Mouse (Mus musculus): ENCODE data around the gene Tuba4a. TPM values are rescaled to one million over a fixed set of nuclear protein-coding genes. Genes with fewer than 3 reads are reported as not detected.

Gene Tuba4a
- polyA plus RNA-seq, 1 experiment from 2014 or later, result 16.4 TPM

- H3K27me3 ChIP-seq (ENCODE audit: control insufficient read depth, insufficient read depth, low read length), result no peaks in the 10 kb centered on the region
- H3K4me2 ChIP-seq (ENCODE audit: low read depth, severe bottlenecking), result no peak overlapping the region
- H3K36me3 ChIP-seq (ENCODE audit: control insufficient read depth, insufficient read depth, low read length), result no peaks in the 10 kb centered on the region
- no peak overlapping the region for H3K4me3 ChIP-seq (ENCODE audit: low read depth, low read length)
- 75% methylated on average over 7 of the region's 7 CpGs for WGBS
- H3K9ac ChIP-seq (ENCODE audit: low read length), result no peak overlapping the region
- no peaks in the 10 kb centered on the region for H3K4me1 ChIP-seq (ENCODE audit: control insufficient read depth, insufficient read depth, low read length)
- H3K9me3 ChIP-seq (ENCODE audit: control insufficient read depth, low read length), result no peaks in the 10 kb centered on the region
- no peak overlapping the region for H3K27ac ChIP-seq (replicated peaks; ENCODE audit: low read depth, low read length)
- ATAC-seq (ENCODE audit: insufficient number of reproducible peaks, low FRiP score, low TSS enrichment, low read depth) (no peak), DNase-seq (ENCODE audit: low spot score) (no peak)
Observed at GRCm38 (mm10) chr1:75230335-75230994, 10.8 kb upstream of the Tuba4a start.

- no peak for ATAC-seq (ENCODE audit: insufficient number of reproducible peaks, low FRiP score, low TSS enrichment, low read depth)
- DNase-seq (ENCODE audit: low spot score), result no peak
- H3K36me3 ChIP-seq (ENCODE audit: control insufficient read depth, insufficient read depth, low read length), result no peaks in the 10 kb centered on the region
- no peak overlapping the region for H3K4me2 ChIP-seq (ENCODE audit: low read depth, severe bottlenecking)
- no peak overlapping the region for H3K4me3 ChIP-seq (ENCODE audit: low read depth, low read length)
- no peaks in the 10 kb centered on the region for H3K4me1 ChIP-seq (ENCODE audit: control insufficient read depth, insufficient read depth, low read length)
- H3K9me3 ChIP-seq (ENCODE audit: control insufficient read depth, low read length), result no peaks in the 10 kb centered on the region
- WGBS, result 70% methylated on average over 4 of the region's 4 CpGs
- H3K27me3 ChIP-seq (ENCODE audit: control insufficient read depth, insufficient read depth, low read length), result no peaks in the 10 kb centered on the region
- H3K9ac ChIP-seq (ENCODE audit: low read length), result no peak overlapping the region
- H3K27ac ChIP-seq (replicated peaks; ENCODE audit: low read depth, low read length), result no peak overlapping the region
Observed at GRCm38 (mm10) chr1:75229158-75229557, 9.5 kb upstream of the Tuba4a start.

GRCm38 (mm10) chr1:75227653-75228052 lies 8.0 kb upstream of the Tuba4a start:
- Histone ChIP-seq H3K9me3 (ENCODE audit: control insufficient read depth, low read length) (no peaks in the 10 kb centered on the region), H3K4me1 (ENCODE audit: control insufficient read depth, insufficient read depth, low read length) (no peaks in the 10 kb centered on the region), H3K9ac (ENCODE audit: low read length) (no peak overlapping the region), H3K4me3 (ENCODE audit: low read depth, low read length) (no peak overlapping the region), H3K36me3 (ENCODE audit: control insufficient read depth, insufficient read depth, low read length) (no peaks in the 10 kb centered on the region), H3K27me3 (ENCODE audit: control insufficient read depth, insufficient read depth, low read length) (no peaks in the 10 kb centered on the region), H3K4me2 (ENCODE audit: low read depth, severe bottlenecking) (no peak overlapping the region), H3K27ac (replicated peaks; ENCODE audit: low read depth, low read length) (no peak overlapping the region)
- 81% methylated on average over 1 of the region's 1 CpGs for WGBS
- DNase-seq (ENCODE audit: low spot score) (no peak), ATAC-seq (ENCODE audit: insufficient number of reproducible peaks, low FRiP score, low TSS enrichment, low read depth) (no peak)

- no peaks in the 10 kb centered on the region for H3K36me3 ChIP-seq (ENCODE audit: control insufficient read depth, insufficient read depth, low read length)
- WGBS, result 67% methylated on average over 2 of the region's 2 CpGs
- H3K9ac ChIP-seq (ENCODE audit: low read length), result no peak overlapping the region
- no peaks in the 10 kb centered on the region for H3K9me3 ChIP-seq (ENCODE audit: control insufficient read depth, low read length)
- H3K4me2 ChIP-seq (ENCODE audit: low read depth, severe bottlenecking), result no peak overlapping the region
- DNase-seq (ENCODE audit: low spot score), result no peak
- no peak overlapping the region for H3K27ac ChIP-seq (replicated peaks; ENCODE audit: low read depth, low read length)
- no peaks in the 10 kb centered on the region for H3K4me1 ChIP-seq (ENCODE audit: control insufficient read depth, insufficient read depth, low read length)
- H3K4me3 ChIP-seq (ENCODE audit: low read depth, low read length), result no peak overlapping the region
- ATAC-seq (ENCODE audit: insufficient number of reproducible peaks, low FRiP score, low TSS enrichment, low read depth), result no peak
- no peaks in the 10 kb centered on the region for H3K27me3 ChIP-seq (ENCODE audit: control insufficient read depth, insufficient read depth, low read length)
Observed at GRCm38 (mm10) chr1:75226138-75226537, 6.5 kb upstream of the Tuba4a start.

- no peak for DNase-seq (ENCODE audit: low spot score)
- no peak overlapping the region for H3K4me3 ChIP-seq (ENCODE audit: low read depth, low read length)
- H3K27ac ChIP-seq (replicated peaks; ENCODE audit: low read depth, low read length), result no peak overlapping the region
- H3K9ac ChIP-seq (ENCODE audit: low read length), result no peak overlapping the region
- H3K4me1 ChIP-seq (ENCODE audit: control insufficient read depth, insufficient read depth, low read length), result no peaks in the 10 kb centered on the region
- H3K27me3 ChIP-seq (ENCODE audit: control insufficient read depth, insufficient read depth, low read length), result peaks cover 7% of the 10 kb centered on the region
- H3K4me2 ChIP-seq (ENCODE audit: low read depth, severe bottlenecking), result no peak overlapping the region
- no peaks in the 10 kb centered on the region for H3K9me3 ChIP-seq (ENCODE audit: control insufficient read depth, low read length)
- no peak for ATAC-seq (ENCODE audit: insufficient number of reproducible peaks, low FRiP score, low TSS enrichment, low read depth)
- no peaks in the 10 kb centered on the region for H3K36me3 ChIP-seq (ENCODE audit: control insufficient read depth, insufficient read depth, low read length)
- WGBS, result 79% methylated on average over 3 of the region's 3 CpGs
Observed at GRCm38 (mm10) chr1:75225473-75225872, 5.8 kb upstream of the Tuba4a start.

- Histone ChIP-seq H3K27me3 (ENCODE audit: control insufficient read depth, insufficient read depth, low read length) (peaks cover 26% of the 10 kb centered on the region), H3K4me2 (ENCODE audit: low read depth, severe bottlenecking) (no peak overlapping the region), H3K4me1 (ENCODE audit: control insufficient read depth, insufficient read depth, low read length) (peaks cover 13% of the 10 kb centered on the region), H3K9me3 (ENCODE audit: control insufficient read depth, low read length) (no peaks in the 10 kb centered on the region), H3K4me3 (ENCODE audit: low read depth, low read length) (no peak overlapping the region), H3K9ac (ENCODE audit: low read length) (no peak overlapping the region), H3K27ac (replicated peaks; ENCODE audit: low read depth, low read length) (no peak overlapping the region), H3K36me3 (ENCODE audit: control insufficient read depth, insufficient read depth, low read length) (no peaks in the 10 kb centered on the region)
- WGBS, result 66% methylated on average over 6 of the region's 6 CpGs
- DNase-seq (ENCODE audit: low spot score), result no peak
- no peak for ATAC-seq (ENCODE audit: insufficient number of reproducible peaks, low FRiP score, low TSS enrichment, low read depth)
Observed at GRCm38 (mm10) chr1:75223532-75223931, 3.9 kb upstream of the Tuba4a start.

- DNase-seq (ENCODE audit: low spot score), result no peak
- Histone ChIP-seq H3K4me1 (ENCODE audit: control insufficient read depth, insufficient read depth, low read length) (peaks cover 16% of the 10 kb centered on the region), H3K27me3 (ENCODE audit: control insufficient read depth, insufficient read depth, low read length) (peaks cover 32% of the 10 kb centered on the region), H3K27ac (replicated peaks; ENCODE audit: low read depth, low read length) (no peak overlapping the region), H3K36me3 (ENCODE audit: control insufficient read depth, insufficient read depth, low read length) (no peaks in the 10 kb centered on the region), H3K9me3 (ENCODE audit: control insufficient read depth, low read length) (no peaks in the 10 kb centered on the region), H3K4me2 (ENCODE audit: low read depth, severe bottlenecking) (no peak overlapping the region), H3K9ac (ENCODE audit: low read length) (no peak overlapping the region), H3K4me3 (ENCODE audit: low read depth, low read length) (no peak overlapping the region)
- WGBS, result 85% methylated on average over 6 of the region's 6 CpGs
- no peak for ATAC-seq (ENCODE audit: insufficient number of reproducible peaks, low FRiP score, low TSS enrichment, low read depth)
Observed at GRCm38 (mm10) chr1:75222926-75223325, 3.3 kb upstream of the Tuba4a start.

- Histone ChIP-seq H3K36me3 (ENCODE audit: control insufficient read depth, insufficient read depth, low read length) (no peaks in the 10 kb centered on the region), H3K9me3 (ENCODE audit: control insufficient read depth, low read length) (no peaks in the 10 kb centered on the region), H3K27ac (replicated peaks; ENCODE audit: low read depth, low read length) (no peak overlapping the region), H3K4me2 (ENCODE audit: low read depth, severe bottlenecking) (no peak overlapping the region), H3K9ac (ENCODE audit: low read length) (no peak overlapping the region), H3K4me1 (ENCODE audit: control insufficient read depth, insufficient read depth, low read length) (peaks cover 17% of the 10 kb centered on the region), H3K27me3 (ENCODE audit: control insufficient read depth, insufficient read depth, low read length) (peaks cover 40% of the 10 kb centered on the region), H3K4me3 (ENCODE audit: low read depth, low read length) (no peak overlapping the region)
- DNase-seq (ENCODE audit: low spot score) (no peak), ATAC-seq (ENCODE audit: insufficient number of reproducible peaks, low FRiP score, low TSS enrichment, low read depth) (no peak)
- 76% methylated on average over 3 of the region's 3 CpGs for WGBS
Observed at GRCm38 (mm10) chr1:75221538-75221937, 1.9 kb upstream of the Tuba4a start.

- under 1% methylated on average over 24 of the region's 24 CpGs for WGBS
Observed at GRCm38 (mm10) chr1:75219078-75219477, 587 bp downstream of the Tuba4a start.

More at GRCm38 (mm10) chr1:75219078-75219477, 587 bp downstream of the Tuba4a start:
- Histone ChIP-seq H3K36me3 (ENCODE audit: control insufficient read depth, insufficient read depth, low read length) (peaks cover 5% of the 10 kb centered on the region; the same call in 1 of the 2 replicates), H3K9ac (ENCODE audit: low read length) (peak overlapping the region; percentile 40), H3K4me3 (ENCODE audit: low read depth, low read length) (peak overlapping the region; percentile 45), H3K9me3 (ENCODE audit: control insufficient read depth, low read length) (no peaks in the 10 kb centered on the region), H3K4me1 (ENCODE audit: control insufficient read depth, insufficient read depth, low read length) (peaks cover 17% of the 10 kb centered on the region), H3K27me3 (ENCODE audit: control insufficient read depth, insufficient read depth, low read length) (peaks cover 40% of the 10 kb centered on the region), H3K27ac (replicated peaks; ENCODE audit: low read depth, low read length) (no peak overlapping the region), H3K4me2 (ENCODE audit: low read depth, severe bottlenecking) (peak overlapping the region; percentile 96)
- ATAC-seq (ENCODE audit: insufficient number of reproducible peaks, low FRiP score, low TSS enrichment, low read depth) (peak; percentile 88), DNase-seq (ENCODE audit: low spot score) (peak; percentile 84)
